Mouse (Mus musculus): ENCODE data around the gene Npepps. TPM values are rescaled to one million over a fixed set of nuclear protein-coding genes. Genes with fewer than 3 reads are reported as not detected.
"Not testable (repeated sequence)": the region's sequence is repeated elsewhere in the genome, so short reads cannot be mapped to it uniquely, and the experiment has no call there.

The Npepps gene
- 95.9 and 108 TPM in 2 replicates for polyA plus RNA-seq (2015; fragmentation: Nextera tagmentation; extraction: Ambion mirVana)

- H3K36me3 ChIP-seq: no peaks in the 10 kb centered on the region
- peak; percentile 76 for ATAC-seq (ENCODE audit: insufficient number of reproducible peaks, low FRiP score, low TSS enrichment, low read depth)
- H3K27ac ChIP-seq: peak within 1 kb of the TSS; percentile 97
- H3K27me3 ChIP-seq: no peaks in the 10 kb centered on the region
- WGBS: under 1% methylated on average over 48 of the region's 83 CpGs
- H3K4me3 ChIP-seq: peak within 1 kb of the TSS; percentile 100
- H3K9ac ChIP-seq: peak within 1 kb of the TSS; percentile 97
- no peaks in the 10 kb centered on the region for H3K9me3 ChIP-seq
- H3K4me1 ChIP-seq: peaks cover 19% of the 10 kb centered on the region
- peak within 1 kb of the TSS; percentile 69 for H3K4me2 ChIP-seq
These were observed at the start of gene Npepps for GRCm38 (mm10) chr11:97280216-97280861. Gene Npepps (minus strand): TSS chr11:97280638.

GRCm38 (mm10) chr11:97328148-97328547, 47.7 kb upstream of the Npepps start:
- H3K36me3 ChIP-seq: peaks cover 61% of the 10 kb centered on the region
- H3K9me3 ChIP-seq: no peaks in the 10 kb centered on the region
- H3K27ac ChIP-seq: no peak overlapping the region
- no peak overlapping the region for H3K4me2 ChIP-seq
- H3K4me3 ChIP-seq: no peak overlapping the region
- ATAC-seq (ENCODE audit: insufficient number of reproducible peaks, low FRiP score, low TSS enrichment, low read depth): no peak
- WGBS: 25% methylated on average over 9 of the region's 9 CpGs
- H3K9ac ChIP-seq: no peak overlapping the region
- H3K27me3 ChIP-seq: no peaks in the 10 kb centered on the region
- H3K4me1 ChIP-seq: no peaks in the 10 kb centered on the region

- Histone ChIP-seq H3K36me3 (peaks cover 68% of the 10 kb centered on the region), H3K4me3 (no peak overlapping the region), H3K4me1 (no peaks in the 10 kb centered on the region), H3K9ac (no peak overlapping the region), H3K9me3 (no peaks in the 10 kb centered on the region), H3K27me3 (no peaks in the 10 kb centered on the region), H3K4me2 (no peak overlapping the region), H3K27ac (no peak overlapping the region)
- ATAC-seq (ENCODE audit: insufficient number of reproducible peaks, low FRiP score, low TSS enrichment, low read depth): no peak
- WGBS: 71% methylated on average over 1 of the region's 1 CpGs
These were observed 44.8 kb upstream of the Npepps start for GRCm38 (mm10) chr11:97325224-97325623.

- ATAC-seq (ENCODE audit: insufficient number of reproducible peaks, low FRiP score, low TSS enrichment, low read depth); H3K9ac ChIP-seq; H3K27me3 ChIP-seq; H3K9me3 ChIP-seq; H3K4me3 ChIP-seq; H3K4me1 ChIP-seq; H3K27ac ChIP-seq; H3K4me2 ChIP-seq: not testable (repeated sequence)
- H3K36me3 ChIP-seq: peaks cover 43% of the 10 kb centered on the region
- 84% methylated on average over 8 of the region's 8 CpGs for WGBS
These were observed 41.6 kb upstream of the Npepps start for GRCm38 (mm10) chr11:97321894-97322600.

GRCm38 (mm10) chr11:97321197-97321596, 40.8 kb upstream of the Npepps start:
- Histone ChIP-seq H3K36me3 (peaks cover 34% of the 10 kb centered on the region), H3K4me1 (peaks cover 7% of the 10 kb centered on the region; the same call in 1 of the 2 replicates), H3K27me3 (no peaks in the 10 kb centered on the region), H3K4me2 (no peak overlapping the region), H3K27ac (no peak overlapping the region), H3K9me3 (no peaks in the 10 kb centered on the region), H3K4me3 (no peak overlapping the region), H3K9ac (no peak overlapping the region)
- no peak for ATAC-seq (ENCODE audit: insufficient number of reproducible peaks, low FRiP score, low TSS enrichment, low read depth)
- 87% methylated on average over 8 of the region's 8 CpGs for WGBS

GRCm38 (mm10) chr11:97315504-97316503, 35.4 kb upstream of the Npepps start, which contains the start of gene Mrpl45:
Gene Mrpl45 (plus strand): TSS chr11:97315716.
- under 1% methylated on average over 50 of the region's 50 CpGs for WGBS
- Histone ChIP-seq H3K4me1 (peaks cover 15% of the 10 kb centered on the region), H3K27ac (peak within 1 kb of the TSS; percentile 67), H3K27me3 (no peaks in the 10 kb centered on the region), H3K4me2 (peak within 1 kb of the TSS; percentile 43), H3K9me3 (no peaks in the 10 kb centered on the region), H3K4me3 (peak within 1 kb of the TSS; percentile 50), H3K9ac (peak within 1 kb of the TSS; percentile 46), H3K36me3 (no peaks in the 10 kb centered on the region; the same call in 1 of the 2 replicates)
- peak; percentile 91 for ATAC-seq (ENCODE audit: insufficient number of reproducible peaks, low FRiP score, low TSS enrichment, low read depth)

GRCm38 (mm10) chr11:97314751-97315503, 34.5 kb upstream of the Npepps start:
- Histone ChIP-seq H3K27ac (peak overlapping the region; percentile 67), H3K9ac (no peak overlapping the region), H3K4me1 (peaks cover 22% of the 10 kb centered on the region), H3K36me3 (no peaks in the 10 kb centered on the region; the same call in 1 of the 2 replicates), H3K4me3 (peak overlapping the region; percentile 50), H3K4me2 (peak overlapping the region; percentile 43), H3K9me3 (no peaks in the 10 kb centered on the region), H3K27me3 (no peaks in the 10 kb centered on the region)
- ATAC-seq (ENCODE audit: insufficient number of reproducible peaks, low FRiP score, low TSS enrichment, low read depth): no peak
- 42% methylated on average over 8 of the region's 8 CpGs for WGBS

GRCm38 (mm10) chr11:97314110-97314509, 33.7 kb upstream of the Npepps start:
- no peaks in the 10 kb centered on the region for H3K27me3 ChIP-seq
- H3K36me3 ChIP-seq: no peaks in the 10 kb centered on the region; the same call in 1 of the 2 replicates

GRCm38 (mm10) chr11:97312871-97313270, 32.4 kb upstream of the Npepps start:
- not testable (repeated sequence) for H3K36me3 ChIP-seq; ATAC-seq (ENCODE audit: insufficient number of reproducible peaks, low FRiP score, low TSS enrichment, low read depth); H3K27me3 ChIP-seq; H3K4me2 ChIP-seq; H3K27ac ChIP-seq; H3K9ac ChIP-seq; H3K9me3 ChIP-seq; H3K4me3 ChIP-seq
- 79% methylated on average over 1 of the region's 1 CpGs for WGBS
- peaks cover 31% of the 10 kb centered on the region for H3K4me1 ChIP-seq

More at GRCm38 (mm10) chr11:97314110-97314509, 33.7 kb upstream of the Npepps start:
- Histone ChIP-seq H3K9me3 (no peaks in the 10 kb centered on the region), H3K4me1 (peaks cover 30% of the 10 kb centered on the region), H3K4me3 (no peak overlapping the region), H3K4me2 (no peak overlapping the region), H3K9ac (no peak overlapping the region), H3K27ac (no peak overlapping the region)
- ATAC-seq (ENCODE audit: insufficient number of reproducible peaks, low FRiP score, low TSS enrichment, low read depth): no peak
- WGBS: 94% methylated on average over 3 of the region's 3 CpGs

GRCm38 (mm10) chr11:97310895-97311631, 30.6 kb upstream of the Npepps start:
- Histone ChIP-seq H3K9me3 (no peaks in the 10 kb centered on the region), H3K4me3 (peak overlapping the region; percentile 27), H3K27me3 (no peaks in the 10 kb centered on the region), H3K36me3 (no peaks in the 10 kb centered on the region), H3K4me1 (peaks cover 24% of the 10 kb centered on the region), H3K4me2 (peak overlapping the region; percentile 73), H3K9ac (peak overlapping the region; percentile 10; the same call in 1 of the 2 replicates), H3K27ac (peak overlapping the region; percentile 81)
- 3% methylated on average over 18 of the region's 18 CpGs for WGBS
- no peak for ATAC-seq (ENCODE audit: insufficient number of reproducible peaks, low FRiP score, low TSS enrichment, low read depth)
